Mouse (Mus musculus): ENCODE data around the gene Ankrd40. TPM values are rescaled to one million over a fixed set of nuclear protein-coding genes. Genes with fewer than 3 reads are reported as not detected.

Gene Ankrd40
- polyA plus RNA-seq, 1 experiment from 2014 or later = 16.3 TPM

GRCm38 (mm10) chr11:94343955-94344358, 16.2 kb downstream of the Ankrd40 start:
- Histone ChIP-seq H3K9ac (ENCODE audit: low read depth, low read length) (no peak overlapping the region), H3K27ac (ENCODE audit: low read depth, low read length) (no peak overlapping the region), H3K4me2 (replicated peaks; ENCODE audit: low read depth, low read length) (no peak overlapping the region), H3K9me3 (ENCODE audit: control insufficient read depth, low read length) (no peaks in the 10 kb centered on the region), H3K36me3 (ENCODE audit: control insufficient read depth, insufficient read depth, low read length) (no peaks in the 10 kb centered on the region), H3K4me1 (replicated peaks; ENCODE audit: control insufficient read depth, insufficient read depth, low read length) (peaks cover 5% of the 10 kb centered on the region), H3K4me3 (ENCODE audit: low read depth, low read length) (no peak overlapping the region), H3K27me3 (ENCODE audit: control insufficient read depth, insufficient read depth, low read length) (no peaks in the 10 kb centered on the region)
- 28% methylated on average over 5 of the region's 5 CpGs for WGBS
- no peak for DNase-seq (ENCODE audit: low spot score)
- 0 out of 2 replicates have a peak, but pooled peaks have one; percentile 28 for ATAC-seq (ENCODE audit: low FRiP score)

GRCm38 (mm10) chr11:94344470-94344869, 16.7 kb downstream of the Ankrd40 start:
- Histone ChIP-seq H3K36me3 (ENCODE audit: control insufficient read depth, insufficient read depth, low read length) (no peaks in the 10 kb centered on the region), H3K27me3 (ENCODE audit: control insufficient read depth, insufficient read depth, low read length) (no peaks in the 10 kb centered on the region), H3K9me3 (ENCODE audit: control insufficient read depth, low read length) (no peaks in the 10 kb centered on the region), H3K4me2 (replicated peaks; ENCODE audit: low read depth, low read length) (no peak overlapping the region), H3K9ac (ENCODE audit: low read depth, low read length) (no peak overlapping the region), H3K27ac (ENCODE audit: low read depth, low read length) (no peak overlapping the region), H3K4me1 (replicated peaks; ENCODE audit: control insufficient read depth, insufficient read depth, low read length) (peaks cover 5% of the 10 kb centered on the region), H3K4me3 (ENCODE audit: low read depth, low read length) (no peak overlapping the region)
- WGBS = 47% methylated on average over 1 of the region's 1 CpGs
- no peak for ATAC-seq (ENCODE audit: low FRiP score)
- DNase-seq (ENCODE audit: low spot score) = no peak

GRCm38 (mm10) chr11:94345926-94346325, 18.1 kb downstream of the Ankrd40 start:
- H3K27ac ChIP-seq (ENCODE audit: low read depth, low read length) = no peak overlapping the region

GRCm38 (mm10) chr11:94346611-94347010, 18.8 kb downstream of the Ankrd40 start:
- DNase-seq (ENCODE audit: low spot score) (no peak), ATAC-seq (ENCODE audit: low FRiP score) (no peak)
- Histone ChIP-seq H3K36me3 (ENCODE audit: control insufficient read depth, insufficient read depth, low read length) (no peaks in the 10 kb centered on the region), H3K4me3 (ENCODE audit: low read depth, low read length) (no peak overlapping the region), H3K4me1 (replicated peaks; ENCODE audit: control insufficient read depth, insufficient read depth, low read length) (peaks cover 5% of the 10 kb centered on the region), H3K4me2 (replicated peaks; ENCODE audit: low read depth, low read length) (no peak overlapping the region), H3K9me3 (ENCODE audit: control insufficient read depth, low read length) (no peaks in the 10 kb centered on the region), H3K27ac (ENCODE audit: low read depth, low read length) (no peak overlapping the region), H3K27me3 (ENCODE audit: control insufficient read depth, insufficient read depth, low read length) (no peaks in the 10 kb centered on the region), H3K9ac (ENCODE audit: low read depth, low read length) (no peak overlapping the region)
- 70% methylated on average over 3 of the region's 3 CpGs for WGBS

More at GRCm38 (mm10) chr11:94345926-94346325, 18.1 kb downstream of the Ankrd40 start:
- no peak for ATAC-seq (ENCODE audit: low FRiP score)
- no peak for DNase-seq (ENCODE audit: low spot score)
- Histone ChIP-seq H3K4me2 (replicated peaks; ENCODE audit: low read depth, low read length) (no peak overlapping the region), H3K9ac (ENCODE audit: low read depth, low read length) (no peak overlapping the region), H3K4me3 (ENCODE audit: low read depth, low read length) (no peak overlapping the region), H3K27me3 (ENCODE audit: control insufficient read depth, insufficient read depth, low read length) (no peaks in the 10 kb centered on the region), H3K4me1 (replicated peaks; ENCODE audit: control insufficient read depth, insufficient read depth, low read length) (peaks cover 5% of the 10 kb centered on the region), H3K36me3 (ENCODE audit: control insufficient read depth, insufficient read depth, low read length) (no peaks in the 10 kb centered on the region), H3K9me3 (ENCODE audit: control insufficient read depth, low read length) (no peaks in the 10 kb centered on the region)
- 83% methylated on average over 10 of the region's 10 CpGs for WGBS

- no peak for DNase-seq (ENCODE audit: low spot score)
Measured at GRCm38 (mm10) chr11:94347063-94347575, 19.3 kb downstream of the Ankrd40 start.

GRCm38 (mm10) chr11:94349839-94350238, 22.0 kb downstream of the Ankrd40 start:
- no peak for ATAC-seq (ENCODE audit: low FRiP score)
- Histone ChIP-seq H3K9ac (ENCODE audit: low read depth, low read length) (no peak overlapping the region), H3K27me3 (ENCODE audit: control insufficient read depth, insufficient read depth, low read length) (no peaks in the 10 kb centered on the region), H3K4me3 (ENCODE audit: low read depth, low read length) (no peak overlapping the region), H3K27ac (ENCODE audit: low read depth, low read length) (no peak overlapping the region), H3K4me1 (replicated peaks; ENCODE audit: control insufficient read depth, insufficient read depth, low read length) (no peaks in the 10 kb centered on the region), H3K9me3 (ENCODE audit: control insufficient read depth, low read length) (no peaks in the 10 kb centered on the region), H3K4me2 (replicated peaks; ENCODE audit: low read depth, low read length) (no peak overlapping the region), H3K36me3 (ENCODE audit: control insufficient read depth, insufficient read depth, low read length) (no peaks in the 10 kb centered on the region)
- 87% methylated on average over 2 of the region's 2 CpGs for WGBS
- DNase-seq (ENCODE audit: low spot score) = no peak

More at GRCm38 (mm10) chr11:94347063-94347575, 19.3 kb downstream of the Ankrd40 start:
- no peak overlapping the region for H3K27ac ChIP-seq (ENCODE audit: low read depth, low read length)
- H3K9me3 ChIP-seq (ENCODE audit: control insufficient read depth, low read length) = no peaks in the 10 kb centered on the region
- H3K9ac ChIP-seq (ENCODE audit: low read depth, low read length) = no peak overlapping the region
- H3K36me3 ChIP-seq (ENCODE audit: control insufficient read depth, insufficient read depth, low read length) = no peaks in the 10 kb centered on the region
- WGBS = 84% methylated on average over 7 of the region's 7 CpGs
- H3K4me3 ChIP-seq (ENCODE audit: low read depth, low read length) = no peak overlapping the region
- peaks cover under 1% of the 10 kb centered on the region for H3K4me1 ChIP-seq (replicated peaks; ENCODE audit: control insufficient read depth, insufficient read depth, low read length)
- H3K27me3 ChIP-seq (ENCODE audit: control insufficient read depth, insufficient read depth, low read length) = no peaks in the 10 kb centered on the region
- H3K4me2 ChIP-seq (replicated peaks; ENCODE audit: low read depth, low read length) = no peak overlapping the region
- no peak for ATAC-seq (ENCODE audit: low FRiP score)

GRCm38 (mm10) chr11:94350337-94350736, 22.5 kb downstream of the Ankrd40 start:
- no peak overlapping the region for H3K4me2 ChIP-seq (replicated peaks; ENCODE audit: low read depth, low read length)
- H3K36me3 ChIP-seq (ENCODE audit: control insufficient read depth, insufficient read depth, low read length) = no peaks in the 10 kb centered on the region
- 82% methylated on average over 1 of the region's 1 CpGs for WGBS
- DNase-seq (ENCODE audit: low spot score) (no peak), ATAC-seq (ENCODE audit: low FRiP score) (no peak)
- H3K4me1 ChIP-seq (replicated peaks; ENCODE audit: control insufficient read depth, insufficient read depth, low read length) = no peaks in the 10 kb centered on the region
- no peaks in the 10 kb centered on the region for H3K9me3 ChIP-seq (ENCODE audit: control insufficient read depth, low read length)
- H3K4me3 ChIP-seq (ENCODE audit: low read depth, low read length) = no peak overlapping the region
- H3K27ac ChIP-seq (ENCODE audit: low read depth, low read length) = no peak overlapping the region
- H3K27me3 ChIP-seq (ENCODE audit: control insufficient read depth, insufficient read depth, low read length) = no peaks in the 10 kb centered on the region
- H3K9ac ChIP-seq (ENCODE audit: low read depth, low read length) = no peak overlapping the region

- no peaks in the 10 kb centered on the region for H3K9me3 ChIP-seq (ENCODE audit: control insufficient read depth, low read length)
- DNase-seq (ENCODE audit: low spot score) (no peak), ATAC-seq (ENCODE audit: low FRiP score) (no peak)
- no peaks in the 10 kb centered on the region for H3K4me1 ChIP-seq (replicated peaks; ENCODE audit: control insufficient read depth, insufficient read depth, low read length)
- no peak overlapping the region for H3K4me3 ChIP-seq (ENCODE audit: low read depth, low read length)
- 34% methylated on average over 3 of the region's 3 CpGs for WGBS
- H3K27ac ChIP-seq (ENCODE audit: low read depth, low read length) = no peak overlapping the region
- H3K36me3 ChIP-seq (ENCODE audit: control insufficient read depth, insufficient read depth, low read length) = no peaks in the 10 kb centered on the region
- H3K9ac ChIP-seq (ENCODE audit: low read depth, low read length) = no peak overlapping the region
- no peak overlapping the region for H3K4me2 ChIP-seq (replicated peaks; ENCODE audit: low read depth, low read length)
- no peaks in the 10 kb centered on the region for H3K27me3 ChIP-seq (ENCODE audit: control insufficient read depth, insufficient read depth, low read length)
Measured at GRCm38 (mm10) chr11:94351094-94351493, 23.3 kb downstream of the Ankrd40 start.

- H3K27me3 ChIP-seq (ENCODE audit: control insufficient read depth, insufficient read depth, low read length) = no peaks in the 10 kb centered on the region
- no peaks in the 10 kb centered on the region for H3K4me1 ChIP-seq (replicated peaks; ENCODE audit: control insufficient read depth, insufficient read depth, low read length)
- H3K27ac ChIP-seq (ENCODE audit: low read depth, low read length) = no peak overlapping the region
- ATAC-seq (ENCODE audit: low FRiP score) = no peak
- H3K36me3 ChIP-seq (ENCODE audit: control insufficient read depth, insufficient read depth, low read length) = no peaks in the 10 kb centered on the region
- H3K4me3 ChIP-seq (ENCODE audit: low read depth, low read length) = no peak overlapping the region
- H3K9ac ChIP-seq (ENCODE audit: low read depth, low read length) = no peak overlapping the region
- 85% methylated on average over 9 of the region's 9 CpGs for WGBS
- no peak for DNase-seq (ENCODE audit: low spot score)
- H3K9me3 ChIP-seq (ENCODE audit: control insufficient read depth, low read length) = no peaks in the 10 kb centered on the region
- no peak overlapping the region for H3K4me2 ChIP-seq (replicated peaks; ENCODE audit: low read depth, low read length)
Measured at GRCm38 (mm10) chr11:94355521-94356217, 27.9 kb downstream of the Ankrd40 start.
